Mouse (Mus musculus): ENCODE measurements around the gene Gm16253.

DNA sequence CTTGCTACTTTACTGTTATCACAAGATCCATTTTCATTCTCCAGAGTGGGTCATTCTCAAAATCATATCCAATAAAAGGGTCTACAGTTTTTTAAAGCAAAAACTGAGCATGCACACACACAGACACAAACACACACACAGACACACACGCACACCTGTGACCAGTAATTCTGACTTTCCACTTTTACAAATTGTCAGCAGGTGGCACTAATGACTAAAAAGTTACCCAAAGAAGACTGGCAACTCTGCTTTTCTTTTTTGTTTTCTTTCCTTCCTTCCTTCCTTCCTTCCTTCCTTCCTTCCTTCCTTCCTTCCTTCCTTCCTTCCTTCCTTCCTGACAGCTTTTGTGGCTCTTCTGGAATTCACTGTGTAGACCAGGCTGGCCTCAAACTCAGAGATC is 31.2 kb upstream of the Gm16253 start:
- peak; percentile 13; the same call in 1 of the 2 replicates for TF ChIP-seq CTCF (conservative IDR thresholded peaks at IDR 0.05; ENCODE audit: low read length)
- no peak for TF ChIP-seq POU5F1 (IDR thresholded peaks at IDR 0.05; ENCODE audit: borderline replicate concordance, low read length)
